In genomic region chr2:91993409-91993808, GRCm38 (mm10) we compare ENCODE assay signal across 28 mouse cellular contexts. TPM values are rescaled to one million over a fixed set of nuclear protein-coding genes. Genes with fewer than 3 reads are reported as not detected.
DNase-seq lines count a peak whose midpoint lies in the region; ATAC-seq and TF ChIP-seq lines count a peak whose summit lies in the region.
"Had no signal": no experiment of that assay in that cellular context is flagged by ENCODE, and none has a peak within 500 bp of the region (broad histone marks: within the 10 kb centered on the region; RNA-seq: fewer than 3 reads in every experiment).

No protein-coding gene starts in this region.

- no peaks in the 10 kb centered on the region for H3K36me3 ChIP-seq in hindbrain, embryonic 12.5 days
- no peaks in the 10 kb centered on the region for H3K36me3 ChIP-seq in hindbrain, embryonic 10.5 days
- H3K36me3 ChIP-seq in midbrain, embryonic 11.5 days (ENCODE audit: control insufficient read depth, insufficient read depth, low read length): no peaks in the 10 kb centered on the region
- H3K36me3 ChIP-seq in midbrain, embryonic 15.5 days (replicated peaks): no peaks in the 10 kb centered on the region
- H3K36me3 ChIP-seq in embryonic facial prominence, embryonic 14.5 days (ENCODE audit: control insufficient read depth, insufficient read depth, low read length): peaks cover 23% of the 10 kb centered on the region
- no peaks in the 10 kb centered on the region for H3K36me3 ChIP-seq in midbrain, postnatal 0 days (ENCODE audit: insufficient read depth, low read length)
- H3K36me3 ChIP-seq: hindbrain, embryonic 15.5 days had no signal

- TF ChIP-seq CTCF in midbrain, postnatal 0 days (IDR thresholded peaks at IDR 0.05): no peak

- no peak overlapping the region for H3K4me3 ChIP-seq in hindbrain, embryonic 12.5 days
- H3K4me3 ChIP-seq in hindbrain, embryonic 10.5 days: no peak overlapping the region
- H3K4me3 ChIP-seq in midbrain, embryonic 11.5 days (ENCODE audit: low read depth, low read length): no peak overlapping the region
- no peak overlapping the region for H3K4me3 ChIP-seq in midbrain, embryonic 15.5 days
- no peak overlapping the region for H3K4me3 ChIP-seq in embryonic facial prominence, embryonic 14.5 days (ENCODE audit: low read depth, low read length)
- no peak overlapping the region for H3K4me3 ChIP-seq in midbrain, postnatal 0 days (ENCODE audit: low read depth, low read length)
- H3K4me3 ChIP-seq: embryonic facial prominence, embryonic 15.5 days; forebrain, embryonic 13.5 days; heart, adult 2 months; heart, embryonic 10.5 days; heart, embryonic 13.5 days; hindbrain, embryonic 15.5 days had no signal

- WGBS in hindbrain, embryonic 12.5 days: 57% methylated on average over 3 of the region's 3 CpGs
- WGBS in hindbrain, embryonic 10.5 days: 47% methylated on average over 3 of the region's 3 CpGs
- WGBS in midbrain, embryonic 11.5 days: 59% methylated on average over 3 of the region's 3 CpGs
- 47% methylated on average over 3 of the region's 3 CpGs for WGBS in midbrain, embryonic 15.5 days
- 77% methylated on average over 3 of the region's 3 CpGs for WGBS in embryonic facial prominence, embryonic 14.5 days
- WGBS in midbrain, postnatal 0 days: 54% methylated on average over 3 of the region's 3 CpGs

- H3K4me1 ChIP-seq in hindbrain, embryonic 12.5 days: peaks cover 6% of the 10 kb centered on the region; the same call in 1 of the 2 replicates
- peaks cover 16% of the 10 kb centered on the region for H3K4me1 ChIP-seq in hindbrain, embryonic 10.5 days (replicated peaks)
- H3K4me1 ChIP-seq in midbrain, embryonic 11.5 days (ENCODE audit: control insufficient read depth, insufficient read depth, low read length): peaks cover 2% of the 10 kb centered on the region; the same call in 1 of the 2 replicates
- no peaks in the 10 kb centered on the region for H3K4me1 ChIP-seq in midbrain, embryonic 15.5 days
- no peaks in the 10 kb centered on the region for H3K4me1 ChIP-seq in embryonic facial prominence, embryonic 14.5 days (ENCODE audit: control insufficient read depth, insufficient read depth, low read length)
- H3K4me1 ChIP-seq in midbrain, postnatal 0 days (ENCODE audit: insufficient read depth, low read length): no peaks in the 10 kb centered on the region
- H3K4me1 ChIP-seq: embryonic facial prominence, embryonic 15.5 days; forebrain, embryonic 13.5 days; heart, embryonic 13.5 days; hindbrain, embryonic 15.5 days had no signal

- DNase-seq in hindbrain, embryonic 10.5 days (ENCODE audit: low spot score): no peak
- peak; percentile 83 for DNase-seq in midbrain, embryonic 11.5 days (ENCODE audit: low spot score, missing footprints)
- no peak for DNase-seq in embryonic facial prominence, embryonic 14.5 days (ENCODE audit: low spot score)
- DNase-seq in midbrain, postnatal 0 days (ENCODE audit: low spot score): peak; percentile 35
- DNase-seq: adrenal gland, adult 2 months; adrenal gland, postnatal 14 days; cerebellum, adult 11 months; cerebellum, adult 2 months; cerebellum, adult 9-11 months; cerebellum, postnatal 25 days; gastrocnemius, postnatal 10 days; gastrocnemius, postnatal 36 days; heart, adult 2 months; heart, postnatal 14 days; heart, postnatal 4 days had no signal

- peak; percentile 8; the same call in 1 of the 2 replicates for ATAC-seq in hindbrain, embryonic 12.5 days (ENCODE audit: low FRiP score)
- no peak for ATAC-seq in midbrain, embryonic 11.5 days (ENCODE audit: low FRiP score)
- no peak for ATAC-seq in midbrain, embryonic 15.5 days (replicated peaks)
- 0 out of 2 replicates have a peak, but pooled peaks have one; percentile 21 for ATAC-seq in embryonic facial prominence, embryonic 14.5 days (ENCODE audit: low read depth)
- no peak for ATAC-seq in midbrain, postnatal 0 days (ENCODE audit: low FRiP score)
- ATAC-seq: CD4-positive, CD25-positive, alpha-beta regulatory T cell, adult 4 months; forebrain, embryonic 13.5 days; forebrain, embryonic 16.5 days; inflammation-experienced regulatory T-cells, adult 6 months; intestine, embryonic 16.5 days had no signal

- no peak overlapping the region for H3K4me2 ChIP-seq in hindbrain, embryonic 12.5 days (replicated peaks)
- no peak overlapping the region for H3K4me2 ChIP-seq in midbrain, embryonic 11.5 days
- no peak overlapping the region for H3K4me2 ChIP-seq in midbrain, embryonic 15.5 days
- H3K4me2 ChIP-seq in embryonic facial prominence, embryonic 14.5 days (ENCODE audit: low read depth, low read length): no peak overlapping the region
- H3K4me2 ChIP-seq in midbrain, postnatal 0 days (ENCODE audit: low read depth, low read length, poor library complexity, severe bottlenecking): no peak overlapping the region
- H3K4me2 ChIP-seq: embryonic facial prominence, embryonic 15.5 days; forebrain, embryonic 13.5 days; heart, embryonic 13.5 days; hindbrain, embryonic 15.5 days had no signal

- no peaks in the 10 kb centered on the region for H3K9me3 ChIP-seq in hindbrain, embryonic 12.5 days (replicated peaks)
- H3K9me3 ChIP-seq in hindbrain, embryonic 10.5 days: no peaks in the 10 kb centered on the region
- no peaks in the 10 kb centered on the region for H3K9me3 ChIP-seq in midbrain, embryonic 11.5 days (ENCODE audit: control insufficient read depth, low read length)
- no peaks in the 10 kb centered on the region for H3K9me3 ChIP-seq in midbrain, embryonic 15.5 days
- no peaks in the 10 kb centered on the region for H3K9me3 ChIP-seq in embryonic facial prominence, embryonic 14.5 days (ENCODE audit: control insufficient read depth, low read length)
- H3K9me3 ChIP-seq in midbrain, postnatal 0 days (ENCODE audit: low read length): no peaks in the 10 kb centered on the region
- H3K9me3 ChIP-seq: embryonic facial prominence, embryonic 15.5 days; forebrain, embryonic 13.5 days; heart, embryonic 10.5 days; heart, embryonic 13.5 days; hindbrain, embryonic 15.5 days had no signal

- no peak overlapping the region for H3K27ac ChIP-seq in hindbrain, embryonic 12.5 days
- no peak overlapping the region; the same call in 1 of the 2 replicates for H3K27ac ChIP-seq in hindbrain, embryonic 10.5 days
- H3K27ac ChIP-seq in midbrain, embryonic 11.5 days (ENCODE audit: low read depth, low read length): no peak overlapping the region
- no peak overlapping the region for H3K27ac ChIP-seq in midbrain, embryonic 15.5 days
- H3K27ac ChIP-seq in embryonic facial prominence, embryonic 14.5 days (replicated peaks; ENCODE audit: low read depth, low read length): no peak overlapping the region
- H3K27ac ChIP-seq in midbrain, postnatal 0 days (ENCODE audit: low read depth, low read length): no peak overlapping the region
- H3K27ac ChIP-seq: embryonic facial prominence, embryonic 15.5 days; forebrain, embryonic 13.5 days; heart, adult 2 months; heart, embryonic 13.5 days; hindbrain, embryonic 15.5 days had no signal

- H3K9ac ChIP-seq in hindbrain, embryonic 12.5 days: no peak overlapping the region
- no peak overlapping the region for H3K9ac ChIP-seq in midbrain, embryonic 11.5 days (ENCODE audit: low read length)
- no peak overlapping the region for H3K9ac ChIP-seq in midbrain, embryonic 15.5 days
- no peak overlapping the region for H3K9ac ChIP-seq in embryonic facial prominence, embryonic 14.5 days (ENCODE audit: low read depth, low read length)
- no peak overlapping the region for H3K9ac ChIP-seq in midbrain, postnatal 0 days (replicated peaks; ENCODE audit: low read length, poor library complexity, severe bottlenecking)
- H3K9ac ChIP-seq: embryonic facial prominence, embryonic 15.5 days; forebrain, embryonic 13.5 days; heart, embryonic 13.5 days; hindbrain, embryonic 15.5 days had no signal

- H3K27me3 ChIP-seq in hindbrain, embryonic 12.5 days: no peaks in the 10 kb centered on the region; the same call in 1 of the 2 replicates
- H3K27me3 ChIP-seq in hindbrain, embryonic 10.5 days (ENCODE audit: insufficient read depth, poor library complexity, severe bottlenecking): 0 out of 2 replicates have a peak, but pooled peaks cover 4% of the 10 kb centered on the region
- H3K27me3 ChIP-seq in midbrain, embryonic 11.5 days (ENCODE audit: control insufficient read depth, insufficient read depth, low read length): no peaks in the 10 kb centered on the region
- H3K27me3 ChIP-seq in midbrain, embryonic 15.5 days (replicated peaks): no peaks in the 10 kb centered on the region
- H3K27me3 ChIP-seq in embryonic facial prominence, embryonic 14.5 days (replicated peaks; ENCODE audit: control insufficient read depth, insufficient read depth, low read length): no peaks in the 10 kb centered on the region
- no peaks in the 10 kb centered on the region for H3K27me3 ChIP-seq in midbrain, postnatal 0 days (ENCODE audit: insufficient read depth, low read length)
- H3K27me3 ChIP-seq: embryonic facial prominence, embryonic 15.5 days; forebrain, embryonic 13.5 days; heart, embryonic 13.5 days; hindbrain, embryonic 15.5 days had no signal

RNA-seq across cellular contexts. Expression of gene Dgkz, which starts 17.7 kb away (rescaled TPM):
- 30.9 and 31.9 TPM in 2 replicates for polyA plus RNA-seq in hindbrain, embryonic 12.5 days (2016; fragmentation: Nextera tagmentation; extraction: Ambion mirVana)
- polyA plus RNA-seq in hindbrain, embryonic 10.5 days (2016; fragmentation: Nextera tagmentation; extraction: Ambion mirVana): 36.3 and 39.4 TPM in 2 replicates
- polyA plus RNA-seq in midbrain, embryonic 11.5 days (2014; fragmentation: Nextera tagmentation; extraction: Ambion mirVana): 19.2 and 23.7 TPM in 2 replicates
- polyA plus RNA-seq in midbrain, embryonic 15.5 days (2015; fragmentation: Nextera tagmentation; extraction: Ambion mirVana): 32.2 and 36.1 TPM in 2 replicates
- 44.9 and 47.4 TPM in 2 replicates for polyA plus RNA-seq in embryonic facial prominence, embryonic 14.5 days (2014; fragmentation: Nextera tagmentation; extraction: Ambion mirVana)
- 99.8 and 144 TPM in 2 replicates for total RNA-seq in midbrain, postnatal 0 days (2014; rRNA removed)
- polyA plus RNA-seq in midbrain, postnatal 0 days (2015; fragmentation: Nextera tagmentation; extraction: Ambion mirVana): 35.1 and 36.6 TPM in 2 replicates

RNA-seq across cellular contexts. Expression of gene Creb3l1, which starts 30.9 kb away (rescaled TPM):
- 2.1 and 2.9 TPM in 2 replicates for polyA plus RNA-seq in hindbrain, embryonic 12.5 days (2016; fragmentation: Nextera tagmentation; extraction: Ambion mirVana)
- 1.00 and 1.9 TPM in 2 replicates for polyA plus RNA-seq in hindbrain, embryonic 10.5 days (2016; fragmentation: Nextera tagmentation; extraction: Ambion mirVana)
- 2.0 and 2.1 TPM in 2 replicates for polyA plus RNA-seq in midbrain, embryonic 11.5 days (2014; fragmentation: Nextera tagmentation; extraction: Ambion mirVana)
- polyA plus RNA-seq in midbrain, embryonic 15.5 days (2015; fragmentation: Nextera tagmentation; extraction: Ambion mirVana): 1.6 TPM in 2 replicates
- 42.6 and 56.6 TPM in 2 replicates for polyA plus RNA-seq in embryonic facial prominence, embryonic 14.5 days (2014; fragmentation: Nextera tagmentation; extraction: Ambion mirVana)
- total RNA-seq in midbrain, postnatal 0 days (2014; rRNA removed): 3.2 TPM in 2 replicates
- polyA plus RNA-seq in midbrain, postnatal 0 days (2015; fragmentation: Nextera tagmentation; extraction: Ambion mirVana): 2.7 and 3.8 TPM in 2 replicates

RNA-seq across cellular contexts. Expression of gene Gm9821, which starts 47.9 kb away (rescaled TPM):
- 0.50 and 0.57 TPM in 2 replicates for polyA plus RNA-seq in hindbrain, embryonic 12.5 days (2016; fragmentation: Nextera tagmentation; extraction: Ambion mirVana)
- polyA plus RNA-seq in hindbrain, embryonic 10.5 days (2016; fragmentation: Nextera tagmentation; extraction: Ambion mirVana): 0.18 and 0.25 TPM in 2 replicates
- polyA plus RNA-seq in midbrain, embryonic 11.5 days (2014; fragmentation: Nextera tagmentation; extraction: Ambion mirVana): 0.25 TPM in 1 of 2 replicates, not detected in the other
- 0.20 and 0.31 TPM in 2 replicates for polyA plus RNA-seq in midbrain, embryonic 15.5 days (2015; fragmentation: Nextera tagmentation; extraction: Ambion mirVana)
- polyA plus RNA-seq in embryonic facial prominence, embryonic 14.5 days (2014; fragmentation: Nextera tagmentation; extraction: Ambion mirVana): 0.70 and 0.76 TPM in 2 replicates
- 0.11 TPM in 1 of 2 replicates, not detected in the other for total RNA-seq in midbrain, postnatal 0 days (2014; rRNA removed)
- polyA plus RNA-seq in midbrain, postnatal 0 days (2015; fragmentation: Nextera tagmentation; extraction: Ambion mirVana): 0.14 TPM in 1 of 2 replicates, not detected in the other
- total RNA-seq: adrenal gland, adult 2 months; adrenal gland, postnatal 14 days; adrenal gland, postnatal 4 days; gastrocnemius, adult 18-20 months; gastrocnemius, postnatal 10 days; gastrocnemius, postnatal 36 days; heart, adult 2 months; heart, postnatal 14 days; heart, postnatal 4 days had no signal
- polyA plus RNA-seq: adrenal gland, adult 2 months; cerebellum, adult 2 months; heart, adult 2 months had no signal

Comparison
In these comparisons a context has a peak if more than half of its experiments do, and no peak if none do; other contexts are left out.
1. ATAC-seq: peak in hindbrain, embryonic 12.5 days (single experiment) and embryonic facial prominence, embryonic 14.5 days (single experiment); none in midbrain, embryonic 11.5 days (single experiment), midbrain, embryonic 15.5 days (single experiment) and midbrain, postnatal 0 days (single experiment).
2. DNase-seq: peak in midbrain, embryonic 11.5 days (single experiment) and midbrain, postnatal 0 days (single experiment); none in hindbrain, embryonic 10.5 days (single experiment) and embryonic facial prominence, embryonic 14.5 days (single experiment).